Mouse (Mus musculus) heart, postnatal 36 days (tissue): ENCODE results near the gene Eif2b3. TPM values are rescaled to one million over a fixed set of nuclear protein-coding genes. Genes with fewer than 3 reads are reported as not detected.

Experiments
- DNase-seq, 2 experiments: peaks; one replicate each; pipeline ENCODE4 v3.0.0; 2021 to 2022
- intact Hi-C: fragments of 180-260 bp; cut with DNase I; formaldehyde crosslinking; loops from one replicate; pipeline ENCODE4 v1.15.1; 2025
- total RNA-seq, 2 experiments: library from RNA; stranded (reverse); gene quantifications; 2 replicates each; pipeline ENCODE4 v1.2.3; 2021

Eif2b3 gene
- total RNA-seq, 2 experiments from 2014 or later: 15.5 to 18.9 TPM

- no peak for DNase-seq
- intact Hi-C loops: no loop called here
These were observed 5.6 kb upstream of the Eif2b3 start for GRCm38 (mm10) chr4:117013596-117013995.

DNA sequence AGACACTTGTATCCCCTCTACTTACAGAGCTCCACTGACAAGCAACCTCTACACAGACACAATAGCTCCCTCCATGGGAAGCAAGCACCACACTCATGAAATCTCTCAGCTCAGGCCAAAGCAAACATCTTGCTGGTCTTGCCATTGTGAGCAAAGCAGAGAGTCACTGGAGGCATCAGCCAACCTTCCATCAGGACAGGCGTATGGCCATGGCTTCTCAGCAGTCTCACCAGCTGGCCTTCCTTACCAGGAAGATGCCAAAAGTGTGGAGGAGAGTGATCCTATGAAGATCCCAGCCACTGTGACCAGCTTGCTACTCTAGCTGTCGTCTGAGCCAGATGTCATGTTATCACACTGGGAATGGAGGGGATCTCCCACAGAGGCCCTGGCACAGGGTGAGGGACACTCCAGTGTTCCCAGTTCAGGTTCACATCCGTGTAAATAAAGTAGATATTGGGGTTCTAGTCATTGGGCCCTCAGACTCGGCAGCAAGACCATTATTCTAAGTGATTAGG, 4.2 kb upstream of the Eif2b3 start:
- DNase-seq: no peak
- intact Hi-C loops: no loop called here

GRCm38 (mm10) chr4:117017738-117018137, 1.5 kb upstream of the Eif2b3 start:
- intact Hi-C loops: no loop called here
- DNase-seq: no peak

GRCm38 (mm10) chr4:117018327-117018726, 875 bp upstream of the Eif2b3 start:
- intact Hi-C loops: no loop called here
- no peak for DNase-seq

GRCm38 (mm10) chr4:117023469-117023868, 4.3 kb downstream of the Eif2b3 start:
- intact Hi-C loops: no loop called here
- no peak for DNase-seq

- intact Hi-C loops: no loop called here
- DNase-seq: no peak
These were observed 11.9 kb downstream of the Eif2b3 start for GRCm38 (mm10) chr4:117031105-117031504.

- DNase-seq: peak; percentile 46 to 55
- intact Hi-C loops: no loop called here
These were observed 20.9 kb downstream of the Eif2b3 start for GRCm38 (mm10) chr4:117039925-117040687.

- no peak for DNase-seq
- intact Hi-C loops: no loop called here
These were observed 21.6 kb downstream of the Eif2b3 start for GRCm38 (mm10) chr4:117040791-117041190.

DNA sequence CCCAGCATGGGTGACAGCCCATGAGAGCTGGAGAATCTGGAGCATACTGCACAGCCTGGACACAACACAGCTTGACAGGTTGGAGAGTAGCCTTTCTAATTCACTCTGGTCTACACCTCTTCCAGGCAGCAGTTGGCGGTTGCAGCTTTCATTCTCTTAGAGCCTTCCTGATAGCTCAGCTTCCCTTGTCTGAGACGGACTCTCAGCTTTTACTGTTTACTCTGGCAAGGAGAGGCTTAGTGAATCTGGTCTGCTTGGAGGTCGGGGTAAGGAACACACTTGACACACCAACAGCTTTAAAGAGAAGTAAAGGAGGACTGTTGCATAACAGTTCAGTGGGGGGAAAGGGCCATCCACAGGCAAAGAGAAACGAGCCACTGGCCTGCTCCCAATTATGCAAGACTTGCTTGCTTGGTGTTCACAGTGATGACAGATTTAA, 22.1 kb downstream of the Eif2b3 start:
- intact Hi-C loops: no loop called here
- peak; percentile 60 to 67 for DNase-seq

DNA sequence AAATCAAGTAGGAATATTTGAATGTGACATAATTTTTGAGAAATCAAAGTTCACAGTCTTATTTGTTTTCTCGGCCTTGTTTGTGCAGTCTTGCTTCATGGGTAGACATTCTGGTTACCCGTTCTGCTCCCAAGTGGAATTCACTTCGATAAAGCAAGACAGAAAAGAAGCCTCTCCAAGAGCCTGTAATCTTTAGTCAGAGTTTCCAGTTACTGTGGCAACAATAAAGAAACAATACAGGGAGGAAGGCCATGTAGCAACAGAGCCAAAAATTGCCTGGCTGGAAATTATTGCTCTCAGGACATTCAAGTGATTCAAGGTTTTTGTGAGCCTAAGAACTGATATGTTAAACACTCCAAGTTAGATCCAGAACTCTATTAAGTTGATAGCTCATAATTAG, 29.6 kb downstream of the Eif2b3 start:
- peak; percentile 16 to 24 for DNase-seq
- intact Hi-C loops: no loop called here

DNA sequence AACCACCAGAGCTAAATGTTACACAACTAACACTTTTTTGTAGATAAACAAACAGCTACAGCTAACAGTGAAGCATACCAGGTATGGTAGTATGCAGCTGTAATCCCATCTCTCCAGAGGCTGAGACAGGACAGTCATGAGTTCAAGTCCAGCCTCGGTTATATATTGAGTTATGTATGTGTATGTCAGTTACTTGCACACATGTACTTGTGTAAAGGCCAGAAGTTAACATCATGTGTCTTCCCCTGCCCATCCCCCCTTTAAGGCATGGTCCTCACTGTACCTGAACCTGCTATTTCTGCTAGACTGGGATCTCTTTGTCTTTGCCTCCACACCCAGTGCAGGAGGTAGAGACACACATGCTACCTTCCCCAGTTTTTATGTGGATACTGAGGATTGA, 30.3 kb downstream of the Eif2b3 start:
- DNase-seq: no peak
- intact Hi-C loops: no loop called here

DNA sequence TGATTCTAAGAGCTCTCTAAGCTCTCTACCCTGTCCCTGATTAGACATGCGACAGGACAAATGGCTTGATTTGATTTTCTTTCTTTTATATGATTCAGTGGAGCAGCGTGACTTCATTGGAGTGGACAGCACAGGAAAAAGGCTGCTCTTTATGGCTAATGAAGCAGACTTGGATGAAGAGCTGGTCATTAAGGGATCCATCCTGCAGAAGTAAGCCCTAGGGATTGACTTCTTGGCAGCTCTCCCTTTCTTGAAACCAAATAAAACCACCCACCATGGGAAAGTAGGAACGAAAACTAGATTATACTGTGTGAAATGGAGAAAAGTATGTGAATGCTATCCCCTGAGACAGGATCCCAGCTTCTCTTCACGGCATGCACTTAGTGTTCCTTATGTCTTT, 33.4 kb downstream of the Eif2b3 start:
- peak in 1 of 2 experiments; percentile 22 for DNase-seq
- intact Hi-C loops: no loop called here

- no peak for DNase-seq
- intact Hi-C loops: no loop called here
These were observed 34.8 kb downstream of the Eif2b3 start for GRCm38 (mm10) chr4:117053956-117054355.

- intact Hi-C loops: no loop called here
- DNase-seq: no peak
These were observed 36.9 kb downstream of the Eif2b3 start for GRCm38 (mm10) chr4:117056102-117056501.

GRCm38 (mm10) chr4:117056514-117056913, 37.3 kb downstream of the Eif2b3 start:
- intact Hi-C loops: no loop called here
- DNase-seq: no peak

DNA sequence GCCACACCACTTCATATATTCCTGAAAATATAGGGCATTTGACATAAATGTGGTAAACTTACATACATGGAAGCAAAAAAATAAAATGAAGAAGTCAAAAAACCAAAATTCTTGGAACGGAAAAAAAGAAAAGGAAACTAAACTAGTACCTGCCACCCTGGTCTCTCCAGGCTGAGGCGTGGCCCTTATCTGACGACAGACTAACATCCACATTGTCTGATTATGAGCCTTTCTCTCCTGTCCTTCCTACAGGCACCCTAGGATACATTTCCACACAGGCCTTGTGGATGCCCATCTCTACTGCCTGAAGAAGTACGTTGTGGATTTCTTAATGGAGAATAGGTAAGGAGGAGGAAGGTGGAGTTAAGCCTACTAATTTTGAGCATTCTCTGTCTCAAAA, 39.3 kb downstream of the Eif2b3 start:
- no peak for DNase-seq
- intact Hi-C loops: no loop called here

DNA sequence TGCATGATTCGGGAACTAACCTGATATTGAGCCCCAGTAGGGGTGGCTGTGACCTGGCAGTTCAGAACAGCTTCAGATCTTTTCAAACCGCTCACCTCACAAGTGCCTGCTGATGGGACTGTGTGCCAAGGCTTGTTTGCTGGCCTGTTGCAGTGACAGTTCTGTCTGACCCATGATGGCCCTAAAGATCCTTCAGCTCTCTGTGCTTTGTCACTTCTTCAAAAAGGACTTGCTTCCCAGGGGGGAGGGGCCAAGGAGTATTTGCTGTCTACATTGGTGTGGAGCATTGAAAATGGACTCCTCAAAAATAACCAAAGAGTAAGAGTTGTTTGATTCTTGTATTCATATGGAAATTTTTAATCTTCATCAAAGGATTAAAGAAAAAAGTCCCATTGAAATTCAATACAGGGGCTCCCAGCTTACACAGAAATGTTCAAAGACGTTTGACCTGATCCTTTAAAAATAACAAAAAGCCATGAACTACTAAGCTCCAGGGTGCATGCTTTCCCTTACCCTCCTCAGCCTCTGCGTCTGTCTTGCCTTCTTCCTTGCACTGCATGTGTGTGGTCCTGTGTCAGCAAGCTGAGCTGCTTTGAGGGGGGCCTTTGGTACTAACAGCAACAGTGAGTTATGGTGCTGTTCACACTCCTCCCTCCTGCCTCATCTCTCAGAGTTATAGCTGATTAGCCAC, 43.6 kb downstream of the Eif2b3 start:
- no peak for DNase-seq
- intact Hi-C loops: no loop called here

DNA sequence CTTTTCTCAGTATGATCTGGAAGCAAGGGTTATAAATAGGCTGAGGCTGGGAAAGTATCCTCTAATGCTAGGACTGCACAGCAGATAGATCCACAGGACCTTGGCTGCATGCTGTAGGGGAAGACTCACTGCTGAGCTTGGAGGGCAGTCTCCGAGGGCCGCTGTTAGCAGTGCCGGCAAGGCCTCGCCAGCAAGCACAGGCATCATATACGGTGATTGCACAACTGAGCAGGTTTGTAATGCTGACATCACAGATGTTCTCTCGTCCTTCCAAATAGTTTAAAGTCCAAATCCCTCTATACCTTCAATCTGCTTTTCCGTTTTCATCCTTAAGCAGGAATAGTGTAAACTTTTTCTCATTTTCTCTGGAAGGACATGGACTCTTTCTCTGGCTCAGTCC, 48.8 kb downstream of the Eif2b3 start:
- DNase-seq: no peak
- intact Hi-C loops: no loop called here

DNA sequence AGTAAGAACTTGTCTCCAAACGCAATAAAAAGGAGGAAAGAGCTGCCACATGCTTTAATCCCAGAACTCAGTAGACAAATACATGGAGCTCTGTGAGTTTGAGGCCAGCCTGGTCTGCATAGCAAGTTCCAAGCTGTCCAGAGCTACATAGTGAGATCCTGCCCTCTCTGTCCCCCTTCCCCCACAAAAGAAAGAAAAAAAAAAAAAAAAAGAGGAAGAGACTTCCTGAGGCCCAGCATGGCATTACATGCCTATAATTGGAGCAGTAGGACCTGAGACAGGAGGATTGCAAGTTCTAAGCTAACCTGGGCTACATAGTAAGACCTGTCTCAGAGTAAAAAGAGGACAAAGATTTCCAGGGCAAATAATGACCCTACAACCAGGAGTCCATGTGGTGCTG, 50.4 kb downstream of the Eif2b3 start:
- no peak for DNase-seq
- intact Hi-C loops: no loop called here

DNA sequence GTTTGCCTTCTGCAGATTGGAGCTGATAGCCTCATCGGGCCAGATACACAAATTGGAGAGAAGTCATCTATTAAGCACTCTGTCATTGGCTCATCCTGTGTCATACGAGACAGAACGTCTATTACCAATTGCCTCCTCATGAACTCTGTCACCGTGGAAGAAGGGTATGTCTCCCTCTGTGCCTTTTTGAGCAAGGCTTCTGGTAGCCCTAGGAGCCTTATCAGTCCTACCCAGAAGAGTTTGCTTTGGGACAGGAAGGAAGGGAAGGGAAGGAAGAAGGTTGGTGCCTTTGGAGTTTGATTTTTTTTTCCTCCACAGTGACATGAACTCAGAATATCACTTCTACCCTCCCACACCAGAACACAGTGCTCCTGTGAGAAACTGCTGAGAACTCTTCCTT, 51.4 kb downstream of the Eif2b3 start:
- intact Hi-C loops: no loop called here

GRCm38 (mm10) chr4:117071183-117071582, 52.0 kb downstream of the Eif2b3 start:
- DNase-seq: no peak
- intact Hi-C loops: no loop called here

More for the DNA sequence above, 51.4 kb downstream of the Eif2b3 start:
- no peak for DNase-seq
